Mouse (Mus musculus) urinary bladder, postnatal 14 days (tissue): ENCODE results near the gene Gm20821.
"Not testable (repeated sequence)": the region's sequence is repeated elsewhere in the genome, so short reads cannot be mapped to it uniquely, and the experiment has no call there.

Experiments
- DNase-seq: peaks from one replicate; pipeline ENCODE4 v3.0.0; 2021; ENCODE audit warnings: low spot score

Gm20821 gene

DNA sequence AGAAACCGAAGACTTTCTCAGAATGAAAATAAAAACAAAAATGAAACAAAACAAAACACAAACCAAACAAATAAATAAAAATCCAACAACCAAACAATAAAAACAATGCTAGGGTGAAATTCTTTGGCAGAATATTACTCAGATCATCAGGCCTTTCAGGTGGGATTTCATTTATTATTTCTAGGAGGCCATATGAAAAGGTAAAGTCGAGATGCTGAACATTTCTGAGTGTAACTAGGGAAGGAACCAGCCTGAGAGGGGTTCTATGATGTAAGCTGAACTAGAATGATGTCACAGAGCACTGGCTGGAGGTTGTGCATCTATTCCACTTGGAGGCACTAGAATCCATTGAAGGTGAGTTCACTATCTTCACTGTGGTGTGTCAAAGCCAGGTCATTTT, at the start of gene Gm20821:
TSS of gene Gm20821 (plus strand) at position 301 of the 400 bp plus-strand sequence.
- DNase-seq = not testable (repeated sequence)
